ENCODE assay signal across 8 mouse cellular contexts in genomic region chrX:167207741-167208505, GRCm38 (mm10). TPM values are rescaled to one million over a fixed set of nuclear protein-coding genes. Genes with fewer than 3 reads are reported as not detected.
DNase-seq lines count a peak whose midpoint lies in the region; ATAC-seq and TF ChIP-seq lines count a peak whose summit lies in the region.

No protein-coding gene starts in this region.

- peaks cover 21% of the 10 kb centered on the region for H3K27me3 ChIP-seq in embryonic facial prominence, embryonic 12.5 days
- no peaks in the 10 kb centered on the region; the same call in 1 of the 2 replicates for H3K27me3 ChIP-seq in hindbrain, embryonic 11.5 days (ENCODE audit: control insufficient read depth, insufficient read depth, low read length)
- H3K27me3 ChIP-seq in liver, embryonic 14.5 days (ENCODE audit: control insufficient read depth, insufficient read depth, low read length): no peaks in the 10 kb centered on the region; the same call in 1 of the 2 replicates
- no peaks in the 10 kb centered on the region for H3K27me3 ChIP-seq in small intestine, adult 2 months (ENCODE audit: control insufficient read depth, insufficient read depth, low read length)

- H3K4me1 ChIP-seq in embryonic facial prominence, embryonic 12.5 days: no peaks in the 10 kb centered on the region
- peaks cover 2% of the 10 kb centered on the region; the same call in 1 of the 2 replicates for H3K4me1 ChIP-seq in hindbrain, embryonic 11.5 days (replicated peaks; ENCODE audit: control insufficient read depth, insufficient read depth, low read length)
- H3K4me1 ChIP-seq in liver, embryonic 14.5 days (replicated peaks; ENCODE audit: control insufficient read depth in 2 of 2, insufficient read depth in 2 of 2, low read length in 1 of 2): 0 out of 4 replicates have a peak, but pooled peaks cover 0 to 5% of the 10 kb centered on the region in 2 experiments
- peaks cover 5% of the 10 kb centered on the region; the same call in 1 of the 2 replicates for H3K4me1 ChIP-seq in small intestine, adult 2 months (ENCODE audit: control insufficient read depth, insufficient read depth, insufficient read length, low read length)

- H3K27ac ChIP-seq in embryonic facial prominence, embryonic 12.5 days: peak overlapping the region; percentile 83
- peak overlapping the region; percentile 92 for H3K27ac ChIP-seq in hindbrain, embryonic 11.5 days (ENCODE audit: low read depth, low read length)
- no peak overlapping the region for H3K27ac ChIP-seq in liver, embryonic 14.5 days
- H3K27ac ChIP-seq in small intestine, adult 2 months (ENCODE audit: insufficient read depth, low read depth, low read length): peak overlapping the region; percentile 91

- peak overlapping the region; percentile 68 for H3K9ac ChIP-seq in embryonic facial prominence, embryonic 12.5 days
- peak overlapping the region; percentile 78 for H3K9ac ChIP-seq in hindbrain, embryonic 11.5 days (ENCODE audit: low read depth, low read length)
- peak overlapping the region; percentile 42; the same call in 1 of the 2 replicates for H3K9ac ChIP-seq in liver, embryonic 14.5 days (replicated peaks)

- TF ChIP-seq EP300 in liver, embryonic 14.5 days (IDR thresholded peaks at IDR 0.05; ENCODE audit: low read depth): no peak

- WGBS in embryonic facial prominence, embryonic 12.5 days: 24% methylated on average over 25 of the region's 25 CpGs
- WGBS in hindbrain, embryonic 11.5 days: 21% methylated on average over 20 of the region's 25 CpGs
- 13% methylated on average over 25 of the region's 25 CpGs for WGBS in liver, embryonic 14.5 days (ENCODE audit: insufficient replicate concordance)
- 16% methylated on average over 25 of the region's 25 CpGs for WGBS in small intestine, adult 2 months

- DNase-seq in embryo, embryonic 10.5 days (ENCODE audit: low spot score): peak; percentile 39
- no peak for DNase-seq in embryo, embryonic 10 days (ENCODE audit: low spot score)
- DNase-seq in CD4-positive helper T cell, adult 2 months (ENCODE audit: low read depth, low spot score): peak; percentile 76
- DNase-seq in hindbrain, embryonic 11.5 days (ENCODE audit: low spot score): peak; percentile 46
- DNase-seq in liver, embryonic 14.5 days (ENCODE audit: low read depth in 3 of 3, low spot score in 3 of 3): no peak

- no peak for TF ChIP-seq CTCF in liver, embryonic 14.5 days (IDR thresholded peaks at IDR 0.05; ENCODE audit: low read depth)
- TF ChIP-seq CTCF in small intestine, adult 2 months (IDR thresholded peaks at IDR 0.05; ENCODE audit: extremely low read depth, insufficient read length, insufficient replicate concordance, low read depth, low read length): no peak

- H3K4me3 ChIP-seq in embryonic facial prominence, embryonic 12.5 days: peak overlapping the region; percentile 52
- H3K4me3 ChIP-seq in hindbrain, embryonic 11.5 days (ENCODE audit: low read depth, low read length): peak overlapping the region; percentile 52
- peak overlapping the region; percentile 50 to 71 for H3K4me3 ChIP-seq in liver, embryonic 14.5 days (ENCODE audit: insufficient read depth in 1 of 2, low read depth in 2 of 2, low read length in 2 of 2)
- H3K4me3 ChIP-seq in small intestine, adult 2 months (ENCODE audit: low read depth, low read length): peak overlapping the region; percentile 82

- ATAC-seq in embryonic facial prominence, embryonic 12.5 days (ENCODE audit: insufficient number of reproducible peaks, insufficient read depth, low FRiP score, low TSS enrichment): no peak
- ATAC-seq in hindbrain, embryonic 11.5 days (ENCODE audit: low FRiP score): no peak
- no peak for ATAC-seq in liver, embryonic 14.5 days (ENCODE audit: insufficient read depth)
- ATAC-seq in granulocyte monocyte progenitor cell, adult 5-6 weeks (replicated peaks; ENCODE audit: poor library complexity, severe bottlenecking): no peak

- H3K36me3 ChIP-seq in embryonic facial prominence, embryonic 12.5 days: no peaks in the 10 kb centered on the region
- H3K36me3 ChIP-seq in hindbrain, embryonic 11.5 days (ENCODE audit: control insufficient read depth, insufficient read depth, low read length): no peaks in the 10 kb centered on the region
- no peaks in the 10 kb centered on the region for H3K36me3 ChIP-seq in liver, embryonic 14.5 days (replicated peaks; ENCODE audit: control insufficient read depth, insufficient read depth, low read depth)
- peaks cover 10% of the 10 kb centered on the region for H3K36me3 ChIP-seq in small intestine, adult 2 months (ENCODE audit: control insufficient read depth, insufficient read depth, low read length)

- H3K4me2 ChIP-seq in embryonic facial prominence, embryonic 12.5 days (replicated peaks): peak overlapping the region; percentile 45
- peak overlapping the region; percentile 49; the same call in 1 of the 2 replicates for H3K4me2 ChIP-seq in hindbrain, embryonic 11.5 days (replicated peaks; ENCODE audit: low read depth, low read length)
- peak overlapping the region; percentile 56 for H3K4me2 ChIP-seq in liver, embryonic 14.5 days (ENCODE audit: low read depth)

- H3K9me3 ChIP-seq in embryonic facial prominence, embryonic 12.5 days: no peaks in the 10 kb centered on the region
- H3K9me3 ChIP-seq in hindbrain, embryonic 11.5 days (ENCODE audit: control insufficient read depth, low read length): no peaks in the 10 kb centered on the region
- no peaks in the 10 kb centered on the region for H3K9me3 ChIP-seq in liver, embryonic 14.5 days (ENCODE audit: control insufficient read depth, low read length)

- TF ChIP-seq POLR2A in small intestine, adult 2 months (IDR thresholded peaks at IDR 0.05; ENCODE audit: low read depth, low read length): no peak

RNA-seq across cellular contexts. Expression of gene Tmsb4x, which starts 1.2 kb away (rescaled TPM):
- 3,040 and 3,195 TPM in 2 replicates for polyA plus RNA-seq in embryonic facial prominence, embryonic 12.5 days (2016; fragmentation: Nextera tagmentation; extraction: Ambion mirVana)
- 6,076 and 6,498 TPM in 2 replicates for polyA plus RNA-seq in hindbrain, embryonic 11.5 days (2014; fragmentation: Nextera tagmentation; extraction: Ambion mirVana)
- 248 and 580 TPM in 2 replicates for polyA plus RNA-seq in liver, embryonic 14.5 days (2012; rRNA removed)
- polyA plus RNA-seq in liver, embryonic 14.5 days (2014; fragmentation: Nextera tagmentation; extraction: Ambion mirVana): 1,065 and 1,146 TPM in 2 replicates
- polyA plus RNA-seq in small intestine, adult 2 months (2012; rRNA removed): 44.6 and 57.7 TPM in 2 replicates
- total RNA-seq in granulocyte monocyte progenitor cell, adult 5-6 weeks (2014; fragmentation: Nextera tagmentation): 2,489 and 3,033 TPM in 2 replicates
- total RNA-seq in granulocyte monocyte progenitor cell, adult 5-6 weeks (2017): 1,767 and 2,018 TPM in 2 replicates

RNA-seq across cellular contexts. Expression of gene Tlr8, which starts 56.2 kb away (rescaled TPM):
- polyA plus RNA-seq in embryonic facial prominence, embryonic 12.5 days (2016; fragmentation: Nextera tagmentation; extraction: Ambion mirVana): 0.08 and 0.29 TPM in 2 replicates
- not detected in 2 replicates for polyA plus RNA-seq in hindbrain, embryonic 11.5 days (2014; fragmentation: Nextera tagmentation; extraction: Ambion mirVana)
- polyA plus RNA-seq in liver, embryonic 14.5 days (2012; rRNA removed): 0.30 and 0.58 TPM in 2 replicates
- polyA plus RNA-seq in liver, embryonic 14.5 days (2014; fragmentation: Nextera tagmentation; extraction: Ambion mirVana): 0.25 and 1.5 TPM in 2 replicates
- 0.05 TPM in 1 of 2 replicates, not detected in the other for polyA plus RNA-seq in small intestine, adult 2 months (2012; rRNA removed)
- total RNA-seq in granulocyte monocyte progenitor cell, adult 5-6 weeks (2014; fragmentation: Nextera tagmentation): 3.5 and 3.8 TPM in 2 replicates
- total RNA-seq in granulocyte monocyte progenitor cell, adult 5-6 weeks (2017): 0.99 and 1.4 TPM in 2 replicates

Comparison
In these comparisons a context has a peak if more than half of its experiments do, and no peak if none do; other contexts are left out.
1. DNase-seq: peak in embryo, embryonic 10.5 days (single experiment), CD4-positive helper T cell, adult 2 months (single experiment) and hindbrain, embryonic 11.5 days (single experiment); none in embryo, embryonic 10 days (single experiment) and liver, embryonic 14.5 days (0 of 3).
2. Peak in every context shown above with its lines, with median percentiles within 50 percentile points of each other: H3K4me2 ChIP-seq, H3K4me3 ChIP-seq and H3K9ac ChIP-seq.